Mouse (Mus musculus) limb, embryonic 13.5 days (tissue): Measurements from ENCODE around the gene Ngef. TPM values are rescaled to one million over a fixed set of nuclear protein-coding genes. Genes with fewer than 3 reads are reported as not detected.

Source experiments
- ATAC-seq: fragments of 200-750 bp; cut with Nextera tagmentation; 2 replicates; pipeline ENCODE4 v1.8.0; 2017; ENCODE audit warnings: low read depth, moderate number of reproducible peaks, moderate TSS enrichment; ENCODE audit not compliant: low FRiP score
- H3K27ac ChIP-seq: fragments of 300-500 bp; sonication (generic); 2 replicates; pipeline ENCODE4 v1.5.1; 2015; ENCODE audit warnings: inconsistent platforms, mild to moderate bottlenecking, moderate library complexity
- H3K27me3 ChIP-seq: fragments of 300-500 bp; sonication (generic); 2 replicates; pipeline ENCODE4 v1.6.1; 2015; ENCODE audit warnings: mild to moderate bottlenecking, inconsistent platforms
- H3K36me3 ChIP-seq: fragments of 300-500 bp; sonication (generic); 2 replicates; pipeline ENCODE4 v1.6.1; 2015; ENCODE audit warnings: inconsistent platforms, mild to moderate bottlenecking, moderate library complexity
- H3K4me1 ChIP-seq: fragments of 300-500 bp; sonication (generic); 2 replicates; pipeline ENCODE4 v1.6.1; 2015; ENCODE audit warnings: inconsistent platforms
- H3K4me2 ChIP-seq: fragments of 300-500 bp; sonication (generic); replicated peaks from 2 replicates; pipeline ENCODE4 v1.6.1; 2015; ENCODE audit warnings: inconsistent platforms, mild to moderate bottlenecking, moderate library complexity
- H3K4me3 ChIP-seq: fragments of 300-500 bp; sonication (generic); 2 replicates; pipeline ENCODE4 v1.5.1; 2015; ENCODE audit warnings: moderate library complexity, mild to moderate bottlenecking, inconsistent platforms
- H3K9ac ChIP-seq: fragments of 300-500 bp; sonication (generic); 2 replicates; pipeline ENCODE4 v1.6.1; 2015; ENCODE audit warnings: mild to moderate bottlenecking, inconsistent platforms
- H3K9me3 ChIP-seq: fragments of 300-500 bp; sonication (generic); 2 replicates; pipeline ENCODE4 v1.6.1; 2016; ENCODE audit warnings: inconsistent platforms
- WGBS: fragments of 180-500 bp; shearing (Covaris S2); methylation state at CpG from one replicate; pipeline ENCODE4 v1.1.7; 2015; 5-methylcytosine and 5-hydroxymethylcytosine counted together
- polyA plus RNA-seq: library from polyadenylated mRNA; unstranded; fragments of >200 nt; fragmentation: Nextera tagmentation; extraction: Ambion mirVana; gene quantifications from 2 replicates; pipeline ENCODE4 v1.2.1, GENCODE M21; 2015

Gene Ngef
- polyA plus RNA-seq, 1 experiment from 2014 or later, result 1.2 TPM

DNA sequence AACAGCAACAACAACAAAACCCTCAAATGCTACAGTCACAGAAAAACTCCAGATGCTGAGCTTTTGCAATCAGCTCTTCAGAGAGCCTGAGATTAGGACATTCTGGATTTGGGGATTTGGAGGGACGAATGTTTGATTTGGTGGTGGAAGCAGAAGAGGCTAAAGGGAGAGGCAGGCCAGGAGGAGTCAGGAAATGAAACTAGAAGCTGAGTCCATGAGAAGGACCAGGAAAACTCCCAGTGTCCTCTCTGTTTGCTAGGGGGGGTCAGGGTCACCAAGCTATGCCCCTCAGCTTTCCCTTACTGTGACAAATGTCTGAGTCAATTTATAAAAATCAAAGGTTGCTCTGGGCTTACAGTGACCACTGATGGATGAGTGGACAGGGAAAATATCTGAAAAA is 20.1 kb downstream of the Ngef start:
- H3K9ac ChIP-seq, result no peak overlapping the region
- no peak for ATAC-seq
- no peaks in the 10 kb centered on the region for H3K36me3 ChIP-seq
- H3K9me3 ChIP-seq, result no peaks in the 10 kb centered on the region
- 87% methylated on average over 1 of the region's 1 CpGs for WGBS
- no peak overlapping the region for H3K4me2 ChIP-seq
- H3K27ac ChIP-seq, result no peak overlapping the region
- H3K27me3 ChIP-seq, result no peaks in the 10 kb centered on the region
- H3K4me3 ChIP-seq, result no peak overlapping the region
- no peaks in the 10 kb centered on the region for H3K4me1 ChIP-seq

DNA sequence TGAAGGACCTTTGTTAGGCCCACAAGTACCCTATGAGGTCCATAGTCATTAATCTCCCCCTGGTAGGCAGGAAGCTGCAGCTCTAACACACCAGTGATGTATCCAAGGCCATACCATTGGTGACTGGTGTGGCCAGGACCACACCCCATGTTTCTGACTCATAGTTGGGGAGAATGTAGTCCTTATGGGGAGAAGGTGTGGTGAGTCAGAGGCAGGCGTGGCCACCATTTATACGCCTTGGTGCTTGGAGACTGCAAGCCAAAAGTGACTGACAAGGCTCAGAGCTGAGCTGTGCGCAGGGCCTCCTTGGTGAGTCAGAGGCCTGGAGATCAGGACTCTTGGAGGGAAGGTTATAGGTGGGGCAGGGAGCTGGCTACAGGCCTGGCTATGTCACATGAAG is 22.7 kb downstream of the Ngef start:
- H3K27me3 ChIP-seq, result no peaks in the 10 kb centered on the region
- WGBS, result 89% methylated on average over 3 of the region's 3 CpGs
- no peaks in the 10 kb centered on the region for H3K9me3 ChIP-seq
- no peak overlapping the region for H3K27ac ChIP-seq
- H3K4me2 ChIP-seq, result no peak overlapping the region
- H3K36me3 ChIP-seq, result no peaks in the 10 kb centered on the region
- ATAC-seq, result no peak
- no peaks in the 10 kb centered on the region for H3K4me1 ChIP-seq
- no peak overlapping the region for H3K4me3 ChIP-seq
- no peak overlapping the region for H3K9ac ChIP-seq

DNA sequence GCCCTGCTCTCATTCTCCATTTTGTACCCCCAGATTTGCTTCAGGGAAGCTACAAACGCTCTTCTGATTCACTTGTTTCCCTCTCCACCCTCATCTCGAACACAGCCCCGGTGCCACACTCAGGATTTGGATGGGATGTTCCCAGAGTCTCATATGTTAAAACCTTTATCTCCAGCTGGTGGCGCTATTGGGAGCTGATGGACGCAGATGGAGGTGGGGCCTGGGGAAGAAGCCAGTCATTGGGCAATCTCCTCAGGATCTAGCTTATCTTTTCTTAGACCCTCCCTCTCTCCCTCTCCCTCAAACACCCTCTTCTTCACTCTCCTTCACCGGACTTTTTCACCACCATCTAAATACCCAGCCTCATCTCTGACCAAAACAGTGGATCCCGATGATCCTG is 32.1 kb downstream of the Ngef start:
- no peaks in the 10 kb centered on the region for H3K36me3 ChIP-seq

DNA sequence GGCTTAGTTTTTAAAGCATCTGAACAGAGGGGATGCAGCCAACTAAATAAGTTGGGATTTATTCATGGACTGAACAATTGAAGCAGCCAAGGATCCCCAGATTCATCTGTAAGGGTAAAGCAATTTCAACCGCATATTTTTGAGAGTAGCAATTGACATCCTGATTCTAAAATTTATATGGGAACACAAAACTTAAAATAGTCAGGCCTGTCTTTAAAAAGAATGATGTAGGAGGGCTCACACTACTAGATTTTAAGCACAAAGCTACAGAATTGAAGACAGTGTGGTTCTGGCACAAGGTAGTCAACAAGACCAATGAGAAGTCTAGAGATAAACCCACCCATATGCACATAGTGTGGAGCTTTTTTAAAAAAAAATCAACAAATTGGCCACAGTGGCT is 36.7 kb downstream of the Ngef start:
- Histone ChIP-seq H3K27ac (no peak overlapping the region), H3K4me3 (no peak overlapping the region), H3K27me3 (no peaks in the 10 kb centered on the region), H3K36me3 (no peaks in the 10 kb centered on the region), H3K9me3 (no peaks in the 10 kb centered on the region), H3K4me1 (no peaks in the 10 kb centered on the region), H3K9ac (no peak overlapping the region), H3K4me2 (no peak overlapping the region)
- WGBS, result 90% methylated on average over 1 of the region's 1 CpGs
- no peak for ATAC-seq

More for the DNA sequence above, 32.1 kb downstream of the Ngef start:
- 34% methylated on average over 7 of the region's 7 CpGs for WGBS
- H3K4me3 ChIP-seq, result no peak overlapping the region
- no peaks in the 10 kb centered on the region for H3K9me3 ChIP-seq
- H3K27ac ChIP-seq, result no peak overlapping the region
- no peak for ATAC-seq
- H3K4me2 ChIP-seq, result no peak overlapping the region
- no peaks in the 10 kb centered on the region for H3K4me1 ChIP-seq
- H3K9ac ChIP-seq, result no peak overlapping the region
- H3K27me3 ChIP-seq, result no peaks in the 10 kb centered on the region

DNA sequence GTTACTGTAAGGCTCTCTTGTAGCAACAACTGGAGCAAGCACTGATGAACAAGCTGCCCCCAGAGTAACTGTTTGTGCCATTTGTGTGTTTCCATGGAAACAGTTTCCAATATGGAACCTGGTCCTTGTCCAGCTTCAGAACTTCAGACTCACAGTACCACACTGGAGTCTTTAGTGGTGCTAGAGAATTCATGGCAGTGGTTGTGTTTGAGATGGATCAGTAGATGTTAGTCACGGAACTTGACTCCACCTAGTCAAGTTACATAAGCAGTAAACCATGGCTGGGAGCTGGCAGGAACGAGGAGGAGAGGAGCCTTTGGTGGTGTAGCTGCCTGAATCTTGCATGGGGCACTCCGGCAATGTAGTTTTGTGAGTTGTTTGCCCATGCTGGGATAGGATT is 39.6 kb downstream of the Ngef start:
- WGBS, result 75% methylated on average over 3 of the region's 3 CpGs
- ATAC-seq, result no peak

DNA sequence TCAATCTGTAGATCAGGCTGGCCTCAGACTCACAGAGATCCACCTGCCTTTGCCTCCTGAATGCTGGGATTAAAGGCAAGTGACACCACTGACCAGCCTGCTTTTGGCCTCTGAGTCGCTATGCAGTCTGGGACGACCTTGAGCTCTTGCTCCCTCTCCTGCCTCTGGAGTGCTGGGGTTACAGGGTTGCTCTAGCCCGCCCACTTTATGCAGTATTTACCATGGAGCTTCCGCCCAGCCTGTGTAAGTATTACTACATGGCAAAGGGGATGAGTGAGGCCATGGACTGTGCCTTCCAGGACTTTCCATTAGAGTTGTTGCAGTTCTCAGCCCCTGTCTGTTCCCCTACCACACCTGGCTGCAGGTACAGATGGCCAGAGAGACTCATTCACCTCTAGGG is 41.3 kb downstream of the Ngef start:
- no peaks in the 10 kb centered on the region for H3K27me3 ChIP-seq
- ATAC-seq, result no peak
- no peak overlapping the region for H3K27ac ChIP-seq
- whole genome bisulfite sequencing, result 76% methylated on average over 4 of the region's 4 CpGs
- no peak overlapping the region for H3K4me3 ChIP-seq
- no peaks in the 10 kb centered on the region for H3K9me3 ChIP-seq
- H3K9ac ChIP-seq, result no peak overlapping the region
- H3K4me2 ChIP-seq, result no peak overlapping the region
- no peaks in the 10 kb centered on the region for H3K36me3 ChIP-seq
- H3K4me1 ChIP-seq, result no peaks in the 10 kb centered on the region

More for the DNA sequence above, 39.6 kb downstream of the Ngef start:
- Histone ChIP-seq H3K36me3 (no peaks in the 10 kb centered on the region), H3K4me3 (no peak overlapping the region), H3K4me2 (no peak overlapping the region), H3K27me3 (no peaks in the 10 kb centered on the region), H3K9me3 (no peaks in the 10 kb centered on the region), H3K27ac (no peak overlapping the region), H3K9ac (no peak overlapping the region), H3K4me1 (no peaks in the 10 kb centered on the region)

DNA sequence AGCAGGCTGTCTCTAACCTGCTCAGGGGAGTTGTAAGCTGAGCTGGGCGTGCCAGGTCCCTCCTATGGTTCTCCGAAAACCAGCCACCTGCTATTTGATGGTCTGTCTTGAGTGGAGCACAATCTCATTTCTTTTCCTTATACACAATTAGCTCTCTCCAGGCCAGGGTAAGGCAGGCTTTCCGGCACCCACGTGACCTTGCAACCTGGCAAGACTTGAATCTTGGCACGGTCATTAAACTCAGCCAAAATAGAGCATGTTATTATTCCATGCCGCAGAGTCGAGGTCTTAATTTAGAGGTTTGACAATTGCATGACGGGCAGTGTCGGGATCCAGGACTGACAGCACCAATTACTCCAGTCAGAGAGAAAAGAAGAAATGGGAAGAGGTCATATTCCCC is 46.5 kb downstream of the Ngef start:
- no peak overlapping the region for H3K9ac ChIP-seq
- H3K4me1 ChIP-seq, result no peaks in the 10 kb centered on the region
- H3K36me3 ChIP-seq, result no peaks in the 10 kb centered on the region
- WGBS, result 76% methylated on average over 9 of the region's 9 CpGs
- H3K27me3 ChIP-seq, result no peaks in the 10 kb centered on the region
- H3K4me3 ChIP-seq, result no peak overlapping the region
- H3K27ac ChIP-seq, result no peak overlapping the region
- no peak overlapping the region for H3K4me2 ChIP-seq
- H3K9me3 ChIP-seq, result no peaks in the 10 kb centered on the region
- no peak for ATAC-seq

DNA sequence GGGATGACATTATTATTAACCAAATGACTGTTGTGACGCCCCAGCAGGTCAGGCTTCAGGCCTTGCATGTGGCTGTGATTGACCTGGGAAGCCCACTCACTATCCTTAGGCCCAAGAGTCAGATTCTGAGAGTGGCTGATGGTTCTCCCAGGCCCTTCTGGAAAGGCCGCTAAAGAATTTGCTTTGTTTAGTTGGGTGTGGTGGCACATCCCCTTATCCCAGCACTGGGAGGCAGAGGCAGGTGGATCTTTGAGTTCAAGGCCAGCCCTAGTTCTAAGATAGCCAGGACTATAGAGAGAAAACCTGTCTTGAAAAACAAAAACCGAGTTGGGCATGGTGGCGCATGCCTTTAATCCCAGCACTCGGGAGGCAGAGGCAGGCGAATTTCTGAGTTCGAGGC is 48.6 kb downstream of the Ngef start:
- no peaks in the 10 kb centered on the region for H3K36me3 ChIP-seq
- H3K9ac ChIP-seq, result no peak overlapping the region
- ATAC-seq, result no peak
- no peaks in the 10 kb centered on the region for H3K27me3 ChIP-seq
- no peak overlapping the region for H3K4me2 ChIP-seq
- no peaks in the 10 kb centered on the region for H3K9me3 ChIP-seq
- 94% methylated on average over 7 of the region's 7 CpGs for WGBS
- H3K4me1 ChIP-seq, result no peaks in the 10 kb centered on the region
- no peak overlapping the region for H3K4me3 ChIP-seq
- no peak overlapping the region for H3K27ac ChIP-seq

DNA sequence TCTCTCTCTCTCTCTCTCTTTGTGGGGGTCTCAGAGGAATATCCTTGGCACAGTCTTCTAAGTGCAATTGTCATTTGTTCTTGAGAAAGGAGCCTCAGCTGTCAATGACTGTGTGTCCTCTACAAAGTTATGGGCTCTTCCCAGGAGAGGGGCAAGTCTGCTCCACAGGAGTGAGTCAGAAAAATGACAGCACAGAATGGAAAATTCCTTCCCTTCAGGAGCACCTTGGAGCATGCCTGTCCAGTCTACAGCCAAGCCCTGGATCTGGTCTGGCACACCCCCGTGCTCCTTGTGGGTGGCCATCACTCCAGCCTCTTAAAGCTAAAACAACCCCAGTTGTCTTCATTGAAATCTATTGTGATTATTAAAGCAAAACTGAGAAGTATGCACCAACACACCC is 52.1 kb downstream of the Ngef start:
- no peak for ATAC-seq
- 74% methylated on average over 1 of the region's 1 CpGs for WGBS

DNA sequence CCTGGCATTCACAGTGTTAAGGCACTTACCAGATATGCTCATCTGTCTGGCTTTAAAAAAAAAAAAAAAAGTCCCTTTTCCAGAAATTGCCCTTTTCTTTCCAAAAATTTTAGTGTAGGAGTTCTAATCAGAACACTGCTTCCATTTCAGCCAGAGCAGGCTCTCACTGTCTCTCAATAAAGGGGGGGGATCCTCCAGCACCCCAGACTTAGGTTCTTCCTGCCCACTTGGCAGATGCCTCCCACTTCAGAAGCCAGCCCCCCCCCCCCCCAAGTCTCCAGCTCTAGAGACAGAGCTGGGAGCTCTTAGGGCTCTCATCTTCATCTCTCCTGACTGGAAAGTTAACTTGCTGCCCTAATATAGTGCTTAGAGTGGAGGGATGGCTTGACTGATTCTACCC is 53.2 kb downstream of the Ngef start:
- no peaks in the 10 kb centered on the region for H3K36me3 ChIP-seq
- no peak overlapping the region for H3K27ac ChIP-seq
- no peak overlapping the region for H3K4me2 ChIP-seq
- no peaks in the 10 kb centered on the region for H3K9me3 ChIP-seq
- H3K9ac ChIP-seq, result no peak overlapping the region
- H3K27me3 ChIP-seq, result no peaks in the 10 kb centered on the region
- no peak overlapping the region for H3K4me3 ChIP-seq
- no peaks in the 10 kb centered on the region for H3K4me1 ChIP-seq
- no peak for ATAC-seq

More for the DNA sequence above, 52.1 kb downstream of the Ngef start:
- Histone ChIP-seq H3K4me1 (no peaks in the 10 kb centered on the region), H3K4me2 (no peak overlapping the region), H3K36me3 (no peaks in the 10 kb centered on the region), H3K27ac (no peak overlapping the region), H3K4me3 (no peak overlapping the region), H3K27me3 (no peaks in the 10 kb centered on the region), H3K9ac (no peak overlapping the region), H3K9me3 (no peaks in the 10 kb centered on the region)

DNA sequence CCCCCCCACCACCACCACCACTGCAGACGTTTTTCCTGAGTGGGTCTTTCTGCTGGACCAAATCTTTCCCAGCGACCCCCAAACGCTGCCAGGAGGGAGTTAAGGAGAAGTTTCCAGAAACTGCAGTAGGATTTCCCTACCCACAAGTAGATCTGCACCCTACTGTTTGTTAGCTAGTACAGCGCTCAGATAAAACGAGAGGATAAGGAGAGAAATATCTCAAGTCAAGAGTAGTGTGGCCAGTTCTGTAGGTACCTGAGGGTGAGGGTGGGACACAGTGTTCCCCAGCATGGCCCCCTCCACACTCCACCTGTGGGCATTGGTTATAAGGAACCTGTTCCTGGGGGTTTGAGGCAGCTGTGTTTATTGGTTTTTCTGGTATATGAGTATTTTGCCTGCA is 62.8 kb downstream of the Ngef start:
- 22% methylated on average over 5 of the region's 5 CpGs for WGBS
- H3K4me3 ChIP-seq, result peak overlapping the region; percentile 71
- no peaks in the 10 kb centered on the region for H3K36me3 ChIP-seq
- no peak for ATAC-seq
- peaks cover 67% of the 10 kb centered on the region for H3K27me3 ChIP-seq
- peaks cover 12% of the 10 kb centered on the region for H3K4me1 ChIP-seq
- H3K9me3 ChIP-seq, result no peaks in the 10 kb centered on the region
- H3K9ac ChIP-seq, result no peak overlapping the region
- no peak overlapping the region for H3K27ac ChIP-seq
- peak overlapping the region; percentile 100 for H3K4me2 ChIP-seq

DNA sequence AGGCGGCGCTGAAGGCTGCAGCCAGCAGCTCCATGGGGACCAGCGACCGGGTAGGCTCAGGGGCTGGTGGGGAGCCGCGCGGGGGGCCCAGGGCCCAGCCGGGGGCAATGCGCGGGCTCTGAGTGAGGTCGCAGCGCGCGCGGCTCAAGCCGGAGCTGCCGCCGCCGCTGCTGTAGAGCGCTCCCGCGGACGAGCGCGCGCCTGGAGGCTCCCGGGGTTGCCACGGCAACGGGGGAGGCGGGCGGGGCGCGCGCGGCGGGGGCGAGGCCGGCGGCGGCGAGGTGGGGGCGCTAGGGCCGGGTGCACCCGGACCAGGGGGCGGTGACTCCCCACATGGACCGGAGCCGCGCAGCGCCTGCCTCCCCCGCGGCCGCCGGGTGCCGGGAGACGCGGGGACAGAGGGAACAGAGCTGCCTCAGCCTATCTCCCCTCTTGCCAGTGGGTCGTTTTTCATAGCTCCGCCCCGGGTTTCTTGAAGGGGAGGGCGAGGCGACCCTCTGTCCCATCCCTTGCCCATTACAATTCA is 63.4 kb downstream of the Ngef start:
- no peaks in the 10 kb centered on the region for H3K9me3 ChIP-seq
- peaks cover 12% of the 10 kb centered on the region for H3K4me1 ChIP-seq
- peak overlapping the region; percentile 100 for H3K4me2 ChIP-seq
- ATAC-seq, result peak; percentile 74
- WGBS, result under 1% methylated on average over 43 of the region's 61 CpGs
- no peak overlapping the region for H3K27ac ChIP-seq
- H3K27me3 ChIP-seq, result peaks cover 70% of the 10 kb centered on the region
- H3K4me3 ChIP-seq, result peak overlapping the region; percentile 71
- H3K36me3 ChIP-seq, result no peaks in the 10 kb centered on the region
- peak overlapping the region; percentile 72 for H3K9ac ChIP-seq

DNA sequence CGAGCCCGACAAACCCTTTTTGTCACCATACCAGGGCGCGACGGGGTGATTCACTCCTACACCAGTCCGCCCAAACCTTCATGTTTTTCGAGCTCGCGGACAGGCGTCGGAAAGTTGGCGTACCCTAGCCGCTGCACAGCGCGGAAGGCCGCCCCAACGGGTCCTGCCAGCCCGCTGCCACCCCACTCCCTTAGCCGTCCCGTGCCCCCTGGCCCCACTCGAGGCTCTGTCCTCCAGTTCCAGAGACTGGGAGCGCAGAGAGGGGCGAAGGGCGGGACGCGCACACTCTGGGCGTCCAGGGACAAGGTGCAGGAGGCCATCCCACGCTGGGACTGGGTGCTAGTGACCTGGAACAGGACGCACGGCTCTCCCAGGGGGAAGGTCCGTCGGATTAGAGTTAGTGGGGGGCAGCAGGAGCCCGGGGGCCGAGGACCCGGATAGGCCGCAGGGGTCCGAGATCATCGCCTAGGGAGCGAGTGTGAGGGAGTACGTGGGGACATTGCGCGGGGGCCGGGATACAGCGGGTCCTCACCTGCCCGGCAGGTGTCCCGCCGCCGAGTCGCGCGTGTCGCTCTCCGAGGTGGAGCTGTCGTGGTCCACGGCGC is 64.0 kb downstream of the Ngef start, which contains the start of gene Neu2:
Gene Neu2 (plus strand): TSS at position 329 of the 605 bp plus-strand sequence.
- Histone ChIP-seq H3K9me3 (no peaks in the 10 kb centered on the region), H3K4me1 (peaks cover 12% of the 10 kb centered on the region), H3K36me3 (no peaks in the 10 kb centered on the region), H3K4me2 (peak within 1 kb of the TSS; percentile 100), H3K4me3 (peak within 1 kb of the TSS; percentile 71), H3K27me3 (peaks cover 76% of the 10 kb centered on the region), H3K27ac (no peak within 1 kb of the TSS), H3K9ac (peak within 1 kb of the TSS; percentile 72)
- 1% methylated on average over 56 of the region's 56 CpGs for WGBS
- peak; percentile 60 for ATAC-seq
